Mouse (Mus musculus): ENCODE measurements around the gene Ephb4. TPM values are rescaled to one million over a fixed set of nuclear protein-coding genes. Genes with fewer than 3 reads are reported as not detected.
A peak's percentile ranks its signal among the peaks of the same experiment; 100 is the strongest.

Ephb4 gene
- polyA plus RNA-seq, 1 experiment from 2014 or later = 58.9 TPM

DNA sequence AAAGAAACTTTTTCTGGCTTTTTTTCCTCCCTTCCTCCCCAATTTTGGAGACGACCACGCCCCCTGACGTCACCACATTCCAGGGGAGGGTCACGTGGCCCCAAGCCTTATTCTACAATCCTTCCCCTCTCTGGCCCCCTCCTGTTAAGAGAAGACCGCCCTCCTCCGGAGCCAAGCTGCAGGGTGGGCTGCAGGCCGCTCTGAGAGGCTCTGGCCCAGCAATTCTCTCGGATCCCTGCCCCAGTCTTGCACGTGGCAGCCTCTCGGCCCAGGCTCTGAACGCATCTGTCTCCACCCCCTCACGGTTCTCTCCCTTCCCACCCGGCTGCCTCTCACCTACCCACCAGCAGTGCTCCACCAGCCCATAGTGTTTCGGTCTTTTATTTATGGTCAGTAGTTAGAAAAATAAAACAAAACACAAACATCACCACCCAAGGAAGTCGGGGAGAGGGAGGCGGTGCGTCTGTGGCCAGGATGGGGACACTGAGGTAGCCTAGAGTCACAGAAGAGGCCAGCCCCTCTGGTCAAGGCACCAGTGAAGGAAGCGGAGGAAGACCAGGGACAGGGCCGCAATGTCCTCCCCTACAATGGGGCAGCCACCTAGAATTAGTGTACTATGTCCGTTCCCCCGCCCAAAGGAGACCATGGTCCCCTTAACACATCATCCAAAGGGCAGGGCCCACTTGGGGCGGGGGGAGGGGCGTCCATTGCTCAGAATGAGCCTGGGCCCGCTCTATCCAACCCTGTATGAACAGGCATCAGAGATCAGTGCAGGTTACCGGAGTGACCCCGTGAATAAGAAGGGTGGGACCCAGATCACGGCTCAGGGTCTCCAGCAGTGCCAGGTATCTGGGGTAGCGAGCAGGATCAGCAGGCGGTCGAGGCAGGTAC is 35.5 kb upstream of the Ephb4 start, which contains the start of gene Trip6:
Gene Trip6 (minus strand): TSS at position 212 of the 891 bp plus-strand sequence.
- H3K4me1 ChIP-seq = peaks cover 36% of the 10 kb centered on the region
- ATAC-seq (ENCODE audit: borderline replicate concordance, extremely low read depth, low FRiP score, low TSS enrichment) = peak; percentile 93
- H3K4me2 ChIP-seq = peak within 1 kb of the TSS; percentile 82
- H3K9ac ChIP-seq = peak within 1 kb of the TSS; percentile 93
- H3K27ac ChIP-seq = peak within 1 kb of the TSS; percentile 95
- no peaks in the 10 kb centered on the region for H3K9me3 ChIP-seq
- H3K27me3 ChIP-seq = no peaks in the 10 kb centered on the region
- peaks cover 30% of the 10 kb centered on the region for H3K36me3 ChIP-seq
- H3K4me3 ChIP-seq = peak within 1 kb of the TSS; percentile 81
- 15% methylated on average over 30 of the region's 30 CpGs for WGBS

DNA sequence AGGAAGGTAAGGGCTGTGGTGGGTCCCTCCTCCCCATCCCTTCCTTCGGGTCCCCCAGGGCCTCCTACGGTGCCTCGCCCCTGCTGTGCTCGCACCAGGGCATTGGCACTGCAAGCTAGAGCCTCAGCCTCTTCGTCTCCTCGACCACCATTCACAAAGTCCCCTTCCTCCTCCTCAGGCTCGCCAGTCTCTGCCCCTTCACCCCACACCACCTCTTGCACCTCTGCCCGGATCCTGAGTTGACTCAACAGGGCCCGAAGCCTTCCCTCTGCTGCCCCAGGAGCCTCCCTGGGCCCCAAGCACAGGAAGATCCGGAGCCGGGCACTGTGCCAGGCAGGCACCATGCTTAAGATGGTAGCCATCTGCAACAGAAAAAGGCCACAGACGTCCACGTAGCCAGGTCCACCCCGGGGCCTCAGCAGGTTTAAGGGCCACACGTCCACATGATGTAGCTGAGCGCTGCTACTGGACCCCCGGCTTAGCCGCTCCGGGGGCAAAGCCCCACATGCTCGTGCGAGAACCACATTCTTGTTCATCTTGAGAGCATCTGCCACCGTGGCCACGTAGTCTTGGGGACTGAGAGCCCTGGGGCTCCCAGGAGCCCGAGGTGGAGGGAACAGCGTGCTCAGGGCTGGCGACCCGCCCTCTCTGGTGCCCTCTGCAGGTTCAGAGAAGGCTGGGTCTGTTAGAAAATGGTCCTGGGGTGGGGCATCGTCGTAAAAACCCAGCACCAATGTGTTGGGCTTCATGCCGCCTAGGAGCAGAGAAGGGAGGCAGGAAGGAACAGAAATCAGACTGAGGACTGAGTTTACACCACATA is 34.6 kb upstream of the Ephb4 start:
- Histone ChIP-seq H3K27me3 (no peaks in the 10 kb centered on the region), H3K9me3 (no peaks in the 10 kb centered on the region), H3K4me2 (peak overlapping the region; percentile 82), H3K9ac (peak overlapping the region; percentile 93; the same call in 1 of the 2 replicates), H3K27ac (peak overlapping the region; percentile 95), H3K4me3 (peak overlapping the region; percentile 81; the same call in 1 of the 2 replicates), H3K4me1 (peaks cover 36% of the 10 kb centered on the region), H3K36me3 (peaks cover 22% of the 10 kb centered on the region)
- WGBS = 31% methylated on average over 30 of the region's 30 CpGs
- ATAC-seq (ENCODE audit: borderline replicate concordance, extremely low read depth, low FRiP score, low TSS enrichment) = no peak; the same call in 1 of the 2 replicates

DNA sequence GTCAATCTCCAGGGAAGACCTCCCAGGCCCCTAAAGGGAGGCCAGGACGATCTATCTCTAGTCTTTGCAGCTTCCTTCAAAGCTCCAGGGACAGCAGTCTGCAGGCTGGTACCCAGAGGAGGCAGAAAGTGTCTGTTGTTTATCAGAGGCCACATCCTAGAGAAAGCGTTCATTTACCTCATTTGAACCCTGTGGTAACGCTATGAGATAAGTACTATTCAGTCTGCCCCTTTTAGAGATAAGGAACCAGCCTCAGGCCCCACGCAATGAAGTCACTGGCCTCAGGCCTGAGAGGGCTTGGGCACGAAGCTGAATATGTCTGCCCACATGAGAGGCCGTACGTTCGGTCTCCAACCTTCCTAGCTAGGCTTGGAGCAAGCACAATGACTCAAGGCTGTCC is 32.5 kb upstream of the Ephb4 start:
- no peak overlapping the region for H3K4me3 ChIP-seq
- H3K27ac ChIP-seq = no peak overlapping the region
- H3K4me1 ChIP-seq = peaks cover 26% of the 10 kb centered on the region
- no peak for ATAC-seq (ENCODE audit: borderline replicate concordance, extremely low read depth, low FRiP score, low TSS enrichment)
- no peaks in the 10 kb centered on the region for H3K9me3 ChIP-seq
- no peaks in the 10 kb centered on the region for H3K27me3 ChIP-seq
- H3K9ac ChIP-seq = no peak overlapping the region
- no peak overlapping the region for H3K4me2 ChIP-seq
- H3K36me3 ChIP-seq = peaks cover 7% of the 10 kb centered on the region; the same call in 1 of the 2 replicates
- WGBS = 79% methylated on average over 8 of the region's 8 CpGs

DNA sequence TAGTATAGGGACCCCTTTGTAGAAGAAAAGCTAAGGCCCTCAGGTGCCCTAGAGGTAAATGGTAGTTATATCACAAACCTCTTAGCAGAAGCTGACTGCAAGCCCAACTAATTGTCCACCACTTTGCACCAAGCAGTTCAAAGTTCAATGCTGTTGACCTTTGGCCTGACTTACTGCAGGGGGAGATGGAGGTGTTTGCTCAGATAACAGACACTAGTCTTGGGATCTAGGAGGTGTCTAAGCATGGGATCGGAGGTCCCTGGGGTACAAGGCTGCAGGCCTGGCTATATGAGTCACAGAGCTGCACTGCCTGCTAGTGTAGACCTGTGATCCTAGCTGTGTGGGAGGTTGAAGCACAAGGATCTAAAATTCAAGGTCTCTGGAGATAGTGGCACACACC is 31.3 kb upstream of the Ephb4 start:
- H3K4me2 ChIP-seq = no peak overlapping the region
- no peaks in the 10 kb centered on the region for H3K9me3 ChIP-seq
- WGBS = 58% methylated on average over 1 of the region's 1 CpGs
- ATAC-seq (ENCODE audit: borderline replicate concordance, extremely low read depth, low FRiP score, low TSS enrichment) = no peak
- no peaks in the 10 kb centered on the region for H3K27me3 ChIP-seq
- H3K36me3 ChIP-seq = peaks cover 10% of the 10 kb centered on the region; the same call in 1 of the 2 replicates
- no peak overlapping the region for H3K4me3 ChIP-seq
- no peak overlapping the region for H3K27ac ChIP-seq
- peaks cover 17% of the 10 kb centered on the region for H3K4me1 ChIP-seq
- no peak overlapping the region for H3K9ac ChIP-seq

DNA sequence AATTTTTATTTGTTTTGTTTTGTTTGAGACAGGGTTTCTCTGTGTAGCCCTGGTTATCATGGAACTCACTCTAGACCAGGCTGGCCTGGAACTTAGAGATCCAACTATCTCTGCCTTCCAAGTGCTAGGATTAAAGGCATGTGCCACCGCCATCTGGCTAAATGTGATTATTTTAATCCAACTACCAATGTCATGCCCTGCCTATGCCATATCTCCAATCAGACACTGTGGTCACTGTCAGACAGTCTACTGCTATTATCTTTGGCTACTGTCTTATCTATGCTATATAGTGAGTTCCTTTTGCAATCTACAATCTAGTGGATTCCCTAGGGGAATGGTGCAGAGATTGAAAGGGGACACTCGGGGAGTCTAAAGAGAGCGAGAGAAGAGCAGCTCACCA is 28.9 kb upstream of the Ephb4 start:
- H3K36me3 ChIP-seq = peaks cover 10% of the 10 kb centered on the region; the same call in 1 of the 2 replicates
- H3K9me3 ChIP-seq = no peaks in the 10 kb centered on the region
- WGBS = 92% methylated on average over 3 of the region's 3 CpGs
- no peak for ATAC-seq (ENCODE audit: borderline replicate concordance, extremely low read depth, low FRiP score, low TSS enrichment)
- H3K4me3 ChIP-seq = no peak overlapping the region
- no peak overlapping the region for H3K9ac ChIP-seq
- no peak overlapping the region for H3K27ac ChIP-seq
- no peak overlapping the region for H3K4me2 ChIP-seq
- no peaks in the 10 kb centered on the region for H3K27me3 ChIP-seq
- H3K4me1 ChIP-seq = no peaks in the 10 kb centered on the region

DNA sequence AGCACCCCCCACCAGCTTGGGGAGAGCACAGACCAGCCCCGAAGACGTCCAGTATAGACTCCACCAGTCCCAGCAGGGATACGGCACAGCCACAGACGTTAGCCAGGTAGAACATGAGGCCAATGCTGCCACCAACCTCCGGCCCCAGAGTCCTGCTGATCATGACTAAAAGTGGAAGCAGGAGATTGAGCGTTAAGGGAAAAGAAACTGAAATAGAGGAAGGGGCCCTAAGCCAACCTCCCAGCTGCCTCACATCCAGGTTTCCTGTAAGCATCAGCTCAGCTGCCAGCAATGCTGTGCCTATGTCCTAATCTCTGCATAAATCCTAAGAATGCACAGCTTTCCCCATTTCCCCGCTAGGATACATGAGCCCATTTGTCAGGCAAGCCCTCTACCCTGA is 19.0 kb upstream of the Ephb4 start:
- H3K36me3 ChIP-seq = peaks cover 6% of the 10 kb centered on the region; the same call in 1 of the 2 replicates
- no peak overlapping the region for H3K4me3 ChIP-seq
- H3K9ac ChIP-seq = no peak overlapping the region
- H3K4me2 ChIP-seq = no peak overlapping the region
- no peaks in the 10 kb centered on the region for H3K9me3 ChIP-seq
- no peak for ATAC-seq (ENCODE audit: borderline replicate concordance, extremely low read depth, low FRiP score, low TSS enrichment)
- 87% methylated on average over 7 of the region's 7 CpGs for WGBS
- H3K27me3 ChIP-seq = no peaks in the 10 kb centered on the region
- no peak overlapping the region for H3K27ac ChIP-seq
- H3K4me1 ChIP-seq = peaks cover 14% of the 10 kb centered on the region; the same call in 1 of the 2 replicates

DNA sequence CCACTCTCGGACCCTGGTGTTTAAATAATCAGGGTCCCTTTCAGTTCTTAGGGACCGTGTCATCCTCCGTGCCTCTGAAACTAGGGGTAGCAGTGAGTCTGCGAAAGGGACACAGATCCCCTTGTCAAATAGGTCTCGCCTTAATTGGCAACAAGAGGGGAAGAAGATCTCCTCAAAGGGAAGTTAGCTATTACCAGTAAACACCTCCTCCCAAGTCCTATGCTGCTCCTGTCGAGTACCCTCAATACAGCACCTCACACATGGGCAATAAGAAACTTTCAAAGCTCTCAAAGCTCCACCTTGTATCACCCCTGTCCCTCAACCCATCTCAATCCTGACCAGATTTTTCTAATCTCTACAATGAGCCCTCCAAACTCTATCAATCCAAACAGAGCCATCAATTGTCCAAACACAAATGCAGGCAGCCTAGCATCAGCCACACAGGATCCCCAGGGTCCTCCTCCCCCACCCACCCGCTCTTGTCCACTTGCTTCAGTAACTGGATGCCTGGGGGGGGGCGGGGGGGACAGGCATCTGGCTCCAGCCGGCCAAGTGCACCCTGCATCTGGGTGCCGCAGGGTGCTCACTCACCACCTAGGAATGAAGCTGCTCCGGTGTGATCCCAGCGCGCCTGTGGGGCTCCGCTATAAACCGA is 16.9 kb upstream of the Ephb4 start:
- peak overlapping the region; percentile 59 for H3K4me3 ChIP-seq
- H3K4me1 ChIP-seq = peaks cover 14% of the 10 kb centered on the region; the same call in 1 of the 2 replicates
- no peaks in the 10 kb centered on the region for H3K9me3 ChIP-seq
- peak overlapping the region; percentile 56 for H3K9ac ChIP-seq
- 16% methylated on average over 15 of the region's 15 CpGs for WGBS
- peak; percentile 21; the same call in 1 of the 2 replicates for ATAC-seq (ENCODE audit: borderline replicate concordance, extremely low read depth, low FRiP score, low TSS enrichment)
- H3K36me3 ChIP-seq = no peaks in the 10 kb centered on the region
- peak overlapping the region; percentile 91 for H3K4me2 ChIP-seq
- no peaks in the 10 kb centered on the region for H3K27me3 ChIP-seq
- H3K27ac ChIP-seq = no peak overlapping the region; the same call in 1 of the 2 replicates

DNA sequence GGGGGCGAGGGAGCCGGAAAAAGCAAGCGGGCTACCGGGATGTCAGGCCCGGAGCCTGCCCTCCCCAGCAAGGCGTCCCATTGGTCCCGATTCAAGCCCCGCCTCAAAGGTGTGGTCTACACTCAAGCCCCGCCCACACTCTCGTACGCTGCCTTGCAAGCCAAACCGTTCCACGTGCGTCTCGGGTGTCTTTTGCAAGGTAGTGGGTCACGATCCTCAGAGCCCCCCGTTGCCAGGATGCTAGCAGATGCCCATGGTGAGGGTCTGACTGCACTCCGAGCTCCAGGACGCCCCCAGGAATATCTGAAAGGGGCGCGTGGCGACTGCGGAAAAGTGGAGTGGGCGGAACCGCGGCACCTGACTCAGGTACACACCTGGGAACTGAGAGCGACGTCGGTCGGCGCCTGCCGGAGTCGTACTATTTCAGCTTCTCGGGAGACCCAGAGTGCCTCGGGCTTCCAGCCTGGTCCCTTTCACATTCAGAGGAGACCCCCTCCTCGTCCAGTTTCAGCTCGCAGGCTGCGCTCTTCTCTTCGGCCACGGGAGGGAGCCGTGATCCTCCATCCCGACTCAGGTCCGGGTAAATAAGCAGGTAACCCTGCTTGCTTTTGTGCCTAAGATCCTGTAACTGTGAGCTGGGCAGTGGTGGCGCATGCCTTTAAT is 16.3 kb upstream of the Ephb4 start, which contains the start of gene Slc12a9:
Gene Slc12a9 (minus strand): TSS at position 86 of the 663 bp plus-strand sequence.
- Histone ChIP-seq H3K4me2 (peak within 1 kb of the TSS; percentile 91), H3K27me3 (no peaks in the 10 kb centered on the region), H3K36me3 (no peaks in the 10 kb centered on the region), H3K4me1 (peaks cover 14% of the 10 kb centered on the region; the same call in 1 of the 2 replicates), H3K4me3 (peak within 1 kb of the TSS; percentile 59), H3K9me3 (no peaks in the 10 kb centered on the region), H3K9ac (peak within 1 kb of the TSS; percentile 56), H3K27ac (peak within 1 kb of the TSS; percentile 17)
- ATAC-seq (ENCODE audit: borderline replicate concordance, extremely low read depth, low FRiP score, low TSS enrichment) = peak; percentile 89
- under 1% methylated on average over 44 of the region's 44 CpGs for WGBS

DNA sequence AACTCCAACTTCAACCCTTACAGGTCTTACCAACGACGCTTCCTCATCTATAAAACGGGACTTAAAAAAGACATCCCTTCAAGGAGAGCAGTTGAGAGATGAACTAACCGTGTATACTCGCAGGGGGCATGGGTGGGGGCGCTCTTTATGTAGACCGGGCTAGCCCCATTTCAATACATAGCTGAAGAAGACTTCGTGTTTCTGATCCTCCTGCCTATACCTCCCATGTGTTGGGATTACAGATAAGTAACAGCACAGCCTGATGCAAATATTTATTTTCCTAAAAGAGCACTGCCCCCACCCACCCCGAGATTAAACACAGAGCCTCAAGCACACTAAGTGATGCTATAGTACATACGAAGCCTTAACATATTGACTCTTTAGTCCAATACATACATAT is 15.6 kb upstream of the Ephb4 start:
- no peak overlapping the region for H3K9ac ChIP-seq
- H3K27me3 ChIP-seq = no peaks in the 10 kb centered on the region
- H3K36me3 ChIP-seq = no peaks in the 10 kb centered on the region
- peak overlapping the region; percentile 91 for H3K4me2 ChIP-seq
- no peak for ATAC-seq (ENCODE audit: borderline replicate concordance, extremely low read depth, low FRiP score, low TSS enrichment)
- peak overlapping the region; percentile 17 for H3K27ac ChIP-seq
- WGBS = 40% methylated on average over 10 of the region's 10 CpGs
- H3K4me3 ChIP-seq = peak overlapping the region; percentile 59
- peaks cover 21% of the 10 kb centered on the region for H3K4me1 ChIP-seq
- H3K9me3 ChIP-seq = no peaks in the 10 kb centered on the region

DNA sequence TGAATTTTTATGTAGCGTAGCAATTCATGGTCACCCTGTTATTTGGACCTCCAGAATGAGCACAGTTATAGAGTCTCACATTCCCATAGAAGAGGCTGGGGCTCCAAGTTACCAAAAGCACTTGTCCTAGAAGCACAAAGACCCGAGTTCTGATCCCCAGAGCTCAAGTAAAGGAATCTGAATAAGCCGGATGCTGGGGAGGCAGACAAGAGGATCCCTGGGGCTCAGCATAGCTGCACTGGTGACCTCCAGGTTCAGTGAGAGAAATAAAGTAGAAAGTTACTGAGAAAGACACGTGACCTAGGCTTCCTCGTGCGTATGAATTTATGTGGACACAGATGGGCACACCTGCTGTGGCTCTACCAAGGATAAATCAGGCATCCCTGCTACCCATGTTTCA is 14.8 kb upstream of the Ephb4 start:
- 71% methylated on average over 6 of the region's 6 CpGs for WGBS
- no peak overlapping the region for H3K27ac ChIP-seq
- no peak overlapping the region for H3K4me3 ChIP-seq

DNA sequence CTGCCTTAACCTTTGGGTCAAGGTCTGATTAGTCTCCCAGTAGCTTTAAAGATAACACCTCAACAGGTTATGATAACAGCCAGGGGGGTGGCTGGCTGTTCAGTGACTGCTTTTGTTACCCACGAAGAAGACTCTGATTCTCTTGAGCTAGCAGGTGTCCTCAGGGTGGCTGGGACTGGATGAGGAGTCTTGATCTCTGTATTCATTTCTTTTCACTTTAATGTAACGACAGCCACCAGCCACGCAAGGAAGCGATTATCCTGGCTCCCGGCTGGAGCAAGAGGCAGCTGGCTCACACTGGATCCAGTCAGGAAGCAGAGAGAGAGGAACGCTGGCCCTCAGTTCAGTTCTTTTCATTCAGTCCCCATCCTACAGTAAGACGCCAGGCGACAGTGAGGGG is 12.7 kb upstream of the Ephb4 start:
- no peak for ATAC-seq (ENCODE audit: borderline replicate concordance, extremely low read depth, low FRiP score, low TSS enrichment)
- Histone ChIP-seq H3K4me1 (peaks cover 28% of the 10 kb centered on the region), H3K27me3 (no peaks in the 10 kb centered on the region), H3K36me3 (no peaks in the 10 kb centered on the region), H3K27ac (no peak overlapping the region), H3K9ac (no peak overlapping the region), H3K4me2 (no peak overlapping the region), H3K9me3 (no peaks in the 10 kb centered on the region), H3K4me3 (no peak overlapping the region)
- WGBS = 47% methylated on average over 8 of the region's 8 CpGs

More for the DNA sequence above, 14.8 kb upstream of the Ephb4 start:
- no peak overlapping the region for H3K4me2 ChIP-seq
- H3K4me1 ChIP-seq = peaks cover 28% of the 10 kb centered on the region
- H3K36me3 ChIP-seq = no peaks in the 10 kb centered on the region
- no peak overlapping the region for H3K9ac ChIP-seq
- no peaks in the 10 kb centered on the region for H3K27me3 ChIP-seq
- no peak for ATAC-seq (ENCODE audit: borderline replicate concordance, extremely low read depth, low FRiP score, low TSS enrichment)
- H3K9me3 ChIP-seq = no peaks in the 10 kb centered on the region
